Mouse (Mus musculus) granulocyte monocyte progenitor cell, adult 5-6 weeks (primary cell): ENCODE measurements around the gene Tox4. TPM values are rescaled to one million over a fixed set of nuclear protein-coding genes. Genes with fewer than 3 reads are reported as not detected.
"Not testable (repeated sequence)": the region's sequence is repeated elsewhere in the genome, so short reads cannot be mapped to it uniquely, and the experiment has no call there.

Source experiments
- ATAC-seq: replicated peaks from 2 replicates; pipeline ENCODE4 v1.8.0; 2016; ENCODE audit warnings: mild to moderate bottlenecking, moderate TSS enrichment, inconsistent platforms; ENCODE audit not compliant: poor library complexity, severe bottlenecking
- total RNA-seq, 2 experiments: library from RNA; stranded (forward) in 1 of 2; stranded (reverse) in 1 of 2; fragments of 200-712, 200-1000 nt in 1 of 2; fragments of >200 nt in 1 of 2; fragmentation: Nextera tagmentation in 1 of 2; gene quantifications; 2 replicates each; pipeline ENCODE4 v1.2.3; 2014 to 2017

The Tox4 gene
- total RNA-seq (2014; fragmentation: Nextera tagmentation) = 44.1 and 47.1 TPM in 2 replicates
- total RNA-seq (2017) = 43.1 and 45.9 TPM in 2 replicates

- peak; percentile 96 for ATAC-seq
Measured at GRCm38 (mm10) chr14:52278932-52279746, at the start of gene Tox4, which contains the start of gene Rab2b. Tox4 (plus strand) TSS chr14:52279146. Rab2b (minus strand) TSS chr14:52279545.

GRCm38 (mm10) chr14:52232249-52232648 lies 46.7 kb upstream of the Tox4 start:
- ATAC-seq = 0 out of 2 replicates have a peak, but pooled peaks have one; percentile 37

- ATAC-seq = no peak
Measured at GRCm38 (mm10) chr14:52235165-52235564, 43.8 kb upstream of the Tox4 start.

- no peak for ATAC-seq
Measured at GRCm38 (mm10) chr14:52236216-52236615, 42.7 kb upstream of the Tox4 start.

- peak; percentile 100 for ATAC-seq
Measured at GRCm38 (mm10) chr14:52244041-52244689, 34.8 kb upstream of the Tox4 start.

DNA sequence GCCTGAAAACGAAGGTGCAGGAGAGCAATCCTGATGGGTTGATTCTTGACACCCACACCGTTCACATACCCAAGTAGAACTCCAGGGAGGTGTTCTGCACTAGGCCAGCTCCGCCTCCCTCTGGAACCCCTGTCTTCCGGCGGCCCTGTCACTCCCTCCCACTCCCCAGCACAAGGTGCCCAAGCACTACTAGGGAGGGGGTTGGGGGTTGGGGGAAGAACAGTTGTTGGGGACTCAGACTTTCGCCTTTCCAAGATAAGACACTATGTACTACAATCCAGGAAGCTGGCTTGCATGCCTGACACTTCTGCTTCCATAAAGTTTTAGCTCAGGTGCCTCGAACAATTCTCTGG lies 34.3 kb upstream of the Tox4 start:
- no peak for ATAC-seq

GRCm38 (mm10) chr14:52246129-52246528 lies 32.8 kb upstream of the Tox4 start:
- no peak for ATAC-seq

DNA sequence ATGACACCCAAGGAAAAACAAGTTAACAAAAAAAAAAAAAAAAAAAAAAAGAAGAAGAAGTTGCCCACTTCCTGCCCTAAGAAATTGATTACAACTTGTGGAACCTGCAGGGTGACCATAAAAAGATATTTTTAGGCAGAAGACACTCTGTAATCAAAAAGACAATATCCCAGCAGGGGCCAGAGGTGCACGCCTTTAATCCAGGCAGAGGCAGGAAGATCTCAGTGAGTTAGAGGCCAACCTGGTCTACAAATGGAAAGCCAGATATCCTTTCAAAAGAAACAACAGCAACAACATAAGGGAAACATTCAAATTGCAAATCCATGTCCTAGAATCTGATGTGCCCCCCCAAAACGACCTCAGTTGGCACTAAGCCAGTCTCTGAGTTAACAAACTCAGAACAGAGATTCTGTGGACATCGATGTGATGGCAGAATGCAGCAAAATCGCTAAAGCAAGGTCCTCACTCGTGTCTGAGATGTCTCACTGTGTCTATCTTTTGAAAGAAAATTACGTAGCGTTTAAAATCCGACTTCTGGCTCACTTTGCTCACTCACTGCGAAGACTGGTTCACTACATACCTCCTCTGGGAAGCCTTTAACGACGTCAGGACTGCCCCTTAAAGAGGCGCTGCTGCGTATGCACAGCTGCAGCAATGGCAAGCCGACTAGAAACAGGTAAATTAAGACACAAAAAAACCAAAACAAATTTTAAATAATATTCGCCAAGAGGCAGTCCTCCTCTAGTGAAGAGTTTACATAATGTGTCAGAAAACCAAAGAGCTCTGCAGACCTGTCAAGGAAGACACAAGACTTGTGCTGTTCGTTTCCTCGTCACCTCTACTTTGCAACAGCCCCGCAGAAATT lies 22.4 kb upstream of the Tox4 start:
- no peak for ATAC-seq

- ATAC-seq = peak; percentile 97
Measured at GRCm38 (mm10) chr14:52257484-52258213, 21.3 kb upstream of the Tox4 start, which contains the start of gene Chd8. Chd8 (minus strand) TSS chr14:52257780.

- ATAC-seq = no peak
Measured at GRCm38 (mm10) chr14:52272781-52273180, 6.2 kb upstream of the Tox4 start.

GRCm38 (mm10) chr14:52277210-52277609 lies 1.7 kb upstream of the Tox4 start:
- no peak for ATAC-seq

DNA sequence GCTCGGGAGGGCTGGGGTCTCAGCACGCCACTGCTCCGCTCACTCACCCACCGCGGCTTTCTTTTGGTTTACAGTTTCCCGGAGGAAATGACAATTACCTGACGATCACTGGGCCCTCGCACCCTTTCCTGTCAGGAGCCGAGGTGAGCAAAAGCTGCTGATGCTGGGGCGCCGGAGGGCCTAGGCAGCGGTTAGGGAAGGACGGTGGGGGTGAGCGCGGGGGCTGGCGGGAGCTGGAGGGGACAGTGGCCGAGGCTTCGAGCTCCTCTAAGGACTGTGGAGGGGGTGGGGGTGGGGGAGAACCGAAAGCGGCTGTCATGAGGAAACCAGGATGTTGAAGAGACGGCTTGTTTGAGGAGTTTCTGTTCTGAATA lies 788 bp downstream of the Tox4 start:
- peak; percentile 43 for ATAC-seq

DNA sequence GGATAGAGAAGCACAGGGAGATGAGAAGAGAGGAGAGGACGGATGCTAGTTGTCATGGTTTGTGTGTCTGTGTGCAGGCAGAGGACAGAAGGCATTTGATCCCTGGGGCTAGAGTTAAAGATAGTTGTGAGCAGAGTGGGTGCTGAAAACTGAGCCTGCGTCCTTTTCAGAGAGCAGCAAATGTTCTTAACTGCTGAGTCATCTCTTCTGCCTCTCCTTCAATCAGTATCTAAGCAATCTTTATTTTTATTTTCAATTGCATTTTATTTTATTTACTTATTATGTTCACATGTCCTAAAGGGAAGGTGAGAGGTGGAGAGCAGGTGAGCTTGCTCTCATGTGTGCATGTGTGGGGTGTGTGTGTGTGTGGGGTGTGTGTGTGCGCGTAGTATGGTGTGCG lies 4.7 kb downstream of the Tox4 start:
- no peak for ATAC-seq

GRCm38 (mm10) chr14:52284191-52284590 lies 5.2 kb downstream of the Tox4 start:
- no peak for ATAC-seq

DNA sequence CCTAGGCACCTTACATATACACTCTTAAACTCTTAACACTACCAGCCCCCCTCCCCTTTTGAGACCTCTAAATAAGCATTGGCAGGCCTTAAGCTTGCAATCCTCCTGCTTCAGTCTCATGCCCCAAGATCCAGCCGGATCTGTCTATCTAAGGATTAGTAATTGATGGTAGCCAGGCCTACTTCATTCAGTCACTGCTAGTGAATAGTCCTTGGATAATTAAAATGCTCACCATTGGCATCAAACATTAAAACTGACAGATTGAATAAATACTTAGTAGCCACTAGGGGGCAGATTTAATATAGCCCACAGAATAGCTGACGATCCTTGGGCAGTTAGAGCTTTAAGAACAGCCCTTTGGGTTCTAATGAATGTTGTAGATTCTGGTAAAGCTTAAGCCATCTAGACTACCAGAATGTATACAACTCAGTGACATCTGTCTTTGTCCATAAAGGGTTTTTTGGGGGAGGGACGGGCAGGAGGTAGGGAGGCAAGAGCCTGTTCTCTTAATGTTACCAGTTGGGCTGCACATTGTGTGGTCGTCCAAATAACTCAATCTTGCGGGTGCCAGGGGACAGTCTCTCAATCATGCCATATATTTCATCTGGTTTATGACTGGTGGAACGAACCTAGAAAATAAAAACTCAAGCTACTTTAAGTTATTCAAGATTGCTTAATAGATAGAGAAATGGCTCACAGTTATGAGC lies 16.8 kb downstream of the Tox4 start:
- peak; percentile 53 for ATAC-seq

DNA sequence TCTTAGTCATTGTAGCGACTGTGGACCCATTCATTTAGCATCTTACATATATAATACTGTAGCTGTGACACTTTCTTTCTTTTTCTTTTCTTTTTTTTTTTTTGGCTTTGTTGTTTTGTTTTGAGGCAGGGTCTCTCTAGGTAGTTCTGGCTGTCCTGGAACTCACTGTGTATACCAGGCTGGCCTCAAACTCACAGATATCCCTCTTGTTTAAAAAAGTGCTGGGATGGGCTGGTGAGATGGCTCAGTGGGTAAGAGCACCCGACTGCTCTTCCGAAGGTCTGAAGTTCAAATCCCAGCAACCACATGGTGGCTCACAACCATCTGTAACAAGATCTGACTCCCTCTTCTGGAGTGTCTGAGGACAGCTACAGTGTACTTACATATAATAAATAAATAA lies 24.6 kb downstream of the Tox4 start:
- not testable (repeated sequence) for ATAC-seq

GRCm38 (mm10) chr14:52304644-52305271 lies 25.8 kb downstream of the Tox4 start, which contains the start of gene Mettl3:
Mettl3 (minus strand) TSS chr14:52305128.
- peak; percentile 95 for ATAC-seq

- ATAC-seq = no peak
Measured at GRCm38 (mm10) chr14:52306100-52306499, 27.2 kb downstream of the Tox4 start.

GRCm38 (mm10) chr14:52310343-52310742 lies 31.4 kb downstream of the Tox4 start:
- ATAC-seq = not testable (repeated sequence)
